Mouse (Mus musculus): ENCODE data around the gene Gm42688. TPM values are rescaled to one million over a fixed set of nuclear protein-coding genes. Genes with fewer than 3 reads are reported as not detected.

Gene Gm42688
- polyA plus RNA-seq, 1 experiment from 2014 or later = 4.3 TPM

DNA sequence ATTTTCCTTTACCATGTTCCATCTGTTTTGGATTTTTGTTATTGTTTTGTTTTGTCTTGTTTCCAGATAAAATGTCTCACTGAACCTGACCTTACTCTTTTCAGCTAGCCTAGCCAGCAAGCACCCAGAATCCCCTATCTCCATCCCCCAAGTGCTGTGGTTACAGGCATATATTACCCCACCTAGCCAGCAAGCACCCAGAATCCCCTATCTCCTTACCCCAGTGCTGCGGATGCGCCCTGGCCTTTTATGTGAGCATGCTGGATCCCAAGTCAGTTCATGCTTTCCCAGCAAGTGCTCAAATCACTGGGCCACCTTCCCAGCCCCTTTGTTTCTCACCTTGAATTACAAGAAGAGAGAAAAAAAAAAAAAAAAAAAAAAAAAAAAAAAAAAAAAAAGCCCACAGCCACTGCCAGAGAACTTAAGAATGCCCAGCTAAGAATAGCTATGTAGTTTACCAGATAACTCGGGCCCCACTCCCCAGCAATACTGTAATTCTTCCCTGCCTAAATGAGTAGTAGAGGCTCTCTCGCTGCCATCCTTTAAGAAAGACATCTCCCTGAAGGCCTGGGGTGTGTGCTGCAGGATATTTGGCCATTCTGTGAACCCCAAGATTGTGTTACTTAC is 10.2 kb downstream of the Gm42688 start:
- Histone ChIP-seq H3K4me2 (ENCODE audit: low read length) (no peak overlapping the region), H3K27ac (replicated peaks; ENCODE audit: low read depth, low read length) (no peak overlapping the region), H3K9ac (replicated peaks; ENCODE audit: low read length) (no peak overlapping the region), H3K27me3 (ENCODE audit: control insufficient read depth, insufficient read depth, low read length) (no peaks in the 10 kb centered on the region), H3K36me3 (ENCODE audit: control insufficient read depth, insufficient read depth, low read length) (0 out of 2 replicates have a peak, but pooled peaks cover 8% of the 10 kb centered on the region), H3K9me3 (ENCODE audit: control insufficient read depth, low read length) (no peaks in the 10 kb centered on the region), H3K4me3 (replicated peaks; ENCODE audit: low read depth, low read length) (no peak overlapping the region), H3K4me1 (ENCODE audit: control insufficient read depth, insufficient read depth, low read length) (peaks cover 33% of the 10 kb centered on the region)
- DNase-seq = no peak
- WGBS = 90% methylated on average over 4 of the region's 4 CpGs
- ATAC-seq (ENCODE audit: low FRiP score, low TSS enrichment) = no peak

DNA sequence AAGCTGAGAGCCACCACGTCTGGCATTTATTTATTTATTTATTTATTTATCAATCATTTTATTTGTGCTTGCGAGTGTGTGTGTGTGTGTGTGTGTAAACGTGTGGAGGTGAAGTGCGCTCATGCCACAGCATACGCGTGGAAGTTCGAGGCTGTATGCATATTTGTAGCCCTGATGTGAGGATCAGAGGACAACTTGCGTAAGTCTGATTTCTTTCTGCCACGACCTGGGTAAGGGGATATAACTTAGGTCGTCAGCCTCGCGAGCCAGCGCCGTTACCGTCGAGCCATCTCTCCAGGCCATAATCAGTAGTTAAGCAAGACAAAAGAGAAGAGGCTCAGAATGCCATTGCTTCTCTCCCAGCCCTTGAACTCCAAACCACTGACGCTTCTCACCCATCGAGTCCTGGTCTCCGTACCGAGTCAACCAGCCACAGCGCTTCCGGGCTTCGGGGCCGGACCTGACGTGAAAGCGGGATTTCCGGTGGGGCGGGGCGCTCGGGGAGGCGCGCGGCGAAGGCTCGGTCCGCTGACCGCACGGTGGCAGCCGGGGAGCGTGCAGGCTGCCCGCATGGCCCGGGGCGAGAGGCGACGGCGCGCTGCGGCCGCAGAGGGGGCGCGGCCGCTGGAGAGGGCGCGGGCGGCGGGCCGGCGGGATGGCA is 13.7 kb downstream of the Gm42688 start, which contains the start of gene Mogs:
Gene Mogs, plus strand, starts transcription at position 486 of the 661 bp plus-strand sequence.
- Histone ChIP-seq H3K27me3 (ENCODE audit: control insufficient read depth, insufficient read depth, low read length) (no peaks in the 10 kb centered on the region), H3K9ac (replicated peaks; ENCODE audit: low read length) (peak within 1 kb of the TSS; percentile 82), H3K9me3 (ENCODE audit: control insufficient read depth, low read length) (no peaks in the 10 kb centered on the region), H3K36me3 (ENCODE audit: control insufficient read depth, insufficient read depth, low read length) (peaks cover 40% of the 10 kb centered on the region), H3K4me2 (ENCODE audit: low read length) (peak within 1 kb of the TSS; percentile 76), H3K4me3 (replicated peaks; ENCODE audit: low read depth, low read length) (peak within 1 kb of the TSS; percentile 83), H3K27ac (replicated peaks; ENCODE audit: low read depth, low read length) (peak within 1 kb of the TSS; percentile 67), H3K4me1 (ENCODE audit: control insufficient read depth, insufficient read depth, low read length) (peaks cover 27% of the 10 kb centered on the region)
- WGBS = 1% methylated on average over 54 of the region's 58 CpGs
- DNase-seq (peak; percentile 95), ATAC-seq (ENCODE audit: low FRiP score, low TSS enrichment) (peak; percentile 90)

DNA sequence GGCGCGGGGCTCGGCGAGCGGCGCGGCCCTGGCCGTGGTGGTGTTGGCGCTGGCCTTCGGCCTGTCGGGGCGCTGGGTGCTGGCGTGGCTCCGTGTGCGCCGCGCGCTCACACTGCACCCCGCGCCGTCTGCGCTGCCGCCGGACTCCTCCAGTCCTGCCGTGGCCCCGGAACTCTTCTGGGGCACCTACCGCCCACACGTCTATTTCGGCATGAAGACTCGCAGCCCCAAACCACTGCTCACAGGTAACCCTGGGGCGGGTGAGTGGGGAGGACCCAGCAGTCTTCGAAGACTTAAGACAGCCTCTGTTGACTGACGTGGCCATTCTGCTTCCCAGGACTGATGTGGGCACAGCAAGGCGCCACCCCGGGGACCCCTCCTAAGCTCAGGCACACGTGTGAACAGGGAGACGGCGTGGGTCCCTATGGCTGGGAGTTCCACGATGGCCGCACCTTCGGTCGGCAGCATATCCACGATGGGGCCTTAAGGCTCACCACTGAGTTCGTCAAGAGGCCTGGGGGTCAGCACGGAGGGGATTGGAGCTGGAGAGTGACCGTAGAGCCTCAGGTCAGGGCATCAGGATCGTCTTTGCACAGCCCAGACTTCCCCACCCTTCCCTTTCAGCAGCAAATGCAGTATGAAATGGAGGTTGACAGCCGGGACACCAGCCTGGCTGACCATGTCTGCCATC is 14.4 kb downstream of the Gm42688 start:
- Histone ChIP-seq H3K9me3 (ENCODE audit: control insufficient read depth, low read length) (no peaks in the 10 kb centered on the region), H3K9ac (replicated peaks; ENCODE audit: low read length) (peak overlapping the region; percentile 82), H3K4me2 (ENCODE audit: low read length) (peak overlapping the region; percentile 76), H3K36me3 (ENCODE audit: control insufficient read depth, insufficient read depth, low read length) (peaks cover 40% of the 10 kb centered on the region), H3K27me3 (ENCODE audit: control insufficient read depth, insufficient read depth, low read length) (no peaks in the 10 kb centered on the region), H3K27ac (replicated peaks; ENCODE audit: low read depth, low read length) (peak overlapping the region; percentile 67), H3K4me1 (ENCODE audit: control insufficient read depth, insufficient read depth, low read length) (peaks cover 28% of the 10 kb centered on the region), H3K4me3 (replicated peaks; ENCODE audit: low read depth, low read length) (peak overlapping the region; percentile 83)
- DNase-seq (no peak), ATAC-seq (ENCODE audit: low FRiP score, low TSS enrichment) (no peak; the same call in 1 of the 2 replicates)
- 1% methylated on average over 48 of the region's 48 CpGs for whole genome bisulfite sequencing

DNA sequence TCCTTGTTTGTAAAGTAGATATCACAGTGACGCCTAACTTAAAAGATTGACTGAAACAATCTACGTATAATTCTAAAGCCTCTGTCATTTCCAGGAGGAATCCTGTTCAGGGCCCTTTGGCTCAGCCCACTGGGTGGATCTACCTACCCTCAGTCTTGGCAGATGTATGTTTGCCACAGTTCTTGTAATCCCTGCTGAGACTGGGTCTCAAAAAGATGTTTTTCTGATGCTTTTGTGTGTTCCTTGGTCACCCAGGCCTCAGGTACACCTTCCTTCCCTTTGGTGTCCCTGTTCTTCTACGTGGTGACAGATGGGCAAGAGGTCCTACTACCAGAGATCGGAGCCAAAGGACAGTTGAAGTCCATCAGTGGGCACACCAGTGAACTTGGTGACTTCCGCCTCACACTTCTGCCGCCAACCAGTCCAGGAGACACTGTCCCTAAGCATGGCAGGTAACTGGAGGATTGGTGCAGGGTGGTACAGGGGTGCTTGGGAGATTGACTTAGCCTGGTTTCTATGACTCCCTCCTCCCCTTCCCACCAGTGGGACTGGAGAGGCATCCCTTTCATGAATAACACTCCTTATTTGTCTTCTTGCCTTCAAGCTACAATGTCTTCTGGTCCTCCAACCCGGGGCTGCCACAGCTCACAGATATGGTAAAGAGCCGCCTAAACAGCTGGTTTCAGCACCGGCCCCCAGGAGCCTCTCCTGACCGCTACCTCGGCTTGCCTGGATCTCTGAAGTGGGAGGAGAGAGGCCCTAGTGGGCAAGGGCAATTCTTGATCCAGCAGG is 15.2 kb downstream of the Gm42688 start:
- Histone ChIP-seq H3K27ac (replicated peaks; ENCODE audit: low read depth, low read length) (no peak overlapping the region), H3K4me1 (ENCODE audit: control insufficient read depth, insufficient read depth, low read length) (peaks cover 28% of the 10 kb centered on the region), H3K4me3 (replicated peaks; ENCODE audit: low read depth, low read length) (peak overlapping the region; percentile 83), H3K36me3 (ENCODE audit: control insufficient read depth, insufficient read depth, low read length) (peaks cover 33% of the 10 kb centered on the region), H3K4me2 (ENCODE audit: low read length) (peak overlapping the region; percentile 76), H3K9ac (replicated peaks; ENCODE audit: low read length) (peak overlapping the region; percentile 82), H3K9me3 (ENCODE audit: control insufficient read depth, low read length) (no peaks in the 10 kb centered on the region), H3K27me3 (ENCODE audit: control insufficient read depth, insufficient read depth, low read length) (no peaks in the 10 kb centered on the region)
- DNase-seq = no peak
- WGBS = 80% methylated on average over 11 of the region's 11 CpGs
- no peak for ATAC-seq (ENCODE audit: low FRiP score, low TSS enrichment)

DNA sequence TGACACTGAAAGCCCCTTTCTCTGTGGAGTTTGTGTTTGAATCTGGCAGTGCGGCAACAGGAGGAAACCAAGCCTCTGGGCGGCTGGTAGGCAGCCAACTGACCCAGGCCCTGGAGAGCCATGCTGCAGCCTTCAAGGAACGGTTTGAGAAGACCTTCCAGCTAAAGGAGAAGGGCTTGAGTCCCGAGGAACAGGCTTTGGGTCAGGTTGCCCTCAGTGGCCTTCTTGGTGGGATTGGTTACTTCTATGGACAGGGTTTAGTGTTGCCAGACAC is 15.7 kb downstream of the Gm42688 start:
- Histone ChIP-seq H3K4me1 (ENCODE audit: control insufficient read depth, insufficient read depth, low read length) (peaks cover 28% of the 10 kb centered on the region), H3K4me3 (replicated peaks; ENCODE audit: low read depth, low read length) (0 out of 2 replicates have a peak overlapping the region, but pooled peaks have one; percentile 83), H3K36me3 (ENCODE audit: control insufficient read depth, insufficient read depth, low read length) (peaks cover 32% of the 10 kb centered on the region), H3K9me3 (ENCODE audit: control insufficient read depth, low read length) (no peaks in the 10 kb centered on the region), H3K27ac (replicated peaks; ENCODE audit: low read depth, low read length) (no peak overlapping the region), H3K4me2 (ENCODE audit: low read length) (peak overlapping the region; percentile 76), H3K27me3 (ENCODE audit: control insufficient read depth, insufficient read depth, low read length) (no peaks in the 10 kb centered on the region), H3K9ac (replicated peaks; ENCODE audit: low read length) (no peak overlapping the region)
- ATAC-seq (ENCODE audit: low FRiP score, low TSS enrichment) (no peak), DNase-seq (no peak)
- WGBS = 83% methylated on average over 4 of the region's 4 CpGs

DNA sequence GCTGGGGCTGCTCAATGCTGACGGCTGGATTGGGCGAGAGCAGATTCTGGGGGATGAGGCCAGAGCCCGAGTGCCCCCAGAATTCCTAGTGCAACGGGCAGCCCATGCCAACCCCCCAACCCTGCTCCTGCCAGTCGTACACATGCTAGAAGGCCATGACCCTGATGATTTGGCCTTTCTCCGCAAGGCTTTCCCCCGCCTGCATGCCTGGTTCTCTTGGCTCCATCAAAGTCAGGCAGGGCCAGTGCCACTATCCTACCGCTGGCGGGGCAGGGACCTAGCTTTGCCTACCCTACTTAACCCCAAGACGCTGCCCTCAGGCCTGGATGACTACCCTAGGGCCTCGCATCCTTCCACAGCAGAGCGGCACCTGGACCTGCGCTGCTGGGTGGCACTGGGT is 16.2 kb downstream of the Gm42688 start:
- Histone ChIP-seq H3K4me2 (ENCODE audit: low read length) (no peak overlapping the region; the same call in 1 of the 2 replicates), H3K27ac (replicated peaks; ENCODE audit: low read depth, low read length) (no peak overlapping the region), H3K36me3 (ENCODE audit: control insufficient read depth, insufficient read depth, low read length) (peaks cover 32% of the 10 kb centered on the region), H3K27me3 (ENCODE audit: control insufficient read depth, insufficient read depth, low read length) (no peaks in the 10 kb centered on the region), H3K4me1 (ENCODE audit: control insufficient read depth, insufficient read depth, low read length) (peaks cover 33% of the 10 kb centered on the region), H3K9me3 (ENCODE audit: control insufficient read depth, low read length) (no peaks in the 10 kb centered on the region), H3K9ac (replicated peaks; ENCODE audit: low read length) (no peak overlapping the region), H3K4me3 (replicated peaks; ENCODE audit: low read depth, low read length) (0 out of 2 replicates have a peak overlapping the region, but pooled peaks have one; percentile 1)
- ATAC-seq (ENCODE audit: low FRiP score, low TSS enrichment) (no peak), DNase-seq (no peak)
- WGBS = 91% methylated on average over 13 of the region's 13 CpGs

DNA sequence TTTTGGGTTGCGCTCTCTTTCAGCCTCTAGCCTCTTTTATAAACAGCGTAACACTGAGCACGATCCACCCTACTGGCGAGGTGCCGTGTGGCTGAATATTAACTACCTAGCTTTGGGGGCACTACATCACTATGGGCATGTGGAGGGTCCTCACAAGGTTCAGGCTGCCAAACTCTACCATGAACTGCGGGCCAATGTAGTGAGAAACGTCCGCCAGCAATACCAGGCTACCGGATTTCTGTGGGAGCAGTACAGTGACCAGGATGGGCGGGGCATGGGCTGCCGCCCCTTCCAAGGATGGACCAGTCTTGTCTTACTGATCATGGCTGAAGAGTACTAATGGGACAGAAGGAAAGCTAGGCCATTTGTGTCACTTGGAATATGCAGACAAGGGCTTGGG is 17.0 kb downstream of the Gm42688 start:
- 85% methylated on average over 11 of the region's 11 CpGs for WGBS
- no peak overlapping the region for H3K27ac ChIP-seq (replicated peaks; ENCODE audit: low read depth, low read length)
- ATAC-seq (ENCODE audit: low FRiP score, low TSS enrichment) (no peak), DNase-seq (no peak)
- no peak overlapping the region for H3K4me2 ChIP-seq (ENCODE audit: low read length)
- H3K4me1 ChIP-seq (ENCODE audit: control insufficient read depth, insufficient read depth, low read length) = peaks cover 39% of the 10 kb centered on the region
- H3K36me3 ChIP-seq (ENCODE audit: control insufficient read depth, insufficient read depth, low read length) = peaks cover 32% of the 10 kb centered on the region
- H3K4me3 ChIP-seq (replicated peaks; ENCODE audit: low read depth, low read length) = no peak overlapping the region
- H3K9ac ChIP-seq (replicated peaks; ENCODE audit: low read length) = no peak overlapping the region
- H3K27me3 ChIP-seq (ENCODE audit: control insufficient read depth, insufficient read depth, low read length) = no peaks in the 10 kb centered on the region
- H3K9me3 ChIP-seq (ENCODE audit: control insufficient read depth, low read length) = no peaks in the 10 kb centered on the region
